Mouse (Mus musculus): Measurements from ENCODE around the gene Pzp.
A peak's percentile ranks its signal among the peaks of the same experiment; 100 is the strongest.

Pzp gene

GRCm38 (mm10) chr6:128479463-128480454, 46.8 kb downstream of the Pzp start:
- peak; percentile 97 to 98 for DNase-seq

GRCm38 (mm10) chr6:128477495-128477894, 49.0 kb downstream of the Pzp start:
- no peak for DNase-seq

GRCm38 (mm10) chr6:128474112-128474511, 52.4 kb downstream of the Pzp start:
- no peak for DNase-seq

GRCm38 (mm10) chr6:128469451-128469850, 57.1 kb downstream of the Pzp start:
- peak; percentile 57 to 58 for DNase-seq

DNA sequence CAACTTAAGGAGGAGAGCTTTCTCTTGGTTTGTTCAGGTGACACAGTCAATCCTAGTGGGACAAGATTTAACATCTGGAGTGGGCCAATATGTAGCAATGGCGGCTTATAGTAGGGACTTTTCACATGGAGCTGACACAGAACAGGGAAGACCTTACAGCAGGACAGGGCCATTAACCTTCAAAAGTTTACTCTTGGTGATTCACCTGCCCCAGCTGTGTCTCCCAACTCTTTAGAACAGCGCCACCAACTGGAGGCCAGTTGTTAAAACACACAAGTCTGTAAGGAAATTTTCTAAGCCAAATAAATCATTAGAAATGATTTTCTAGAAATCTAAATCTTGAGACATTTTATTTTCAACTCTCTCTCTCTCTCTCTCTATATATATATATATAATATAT, 59.2 kb downstream of the Pzp start:
- DNase-seq, result peak; percentile 39 to 42

DNA sequence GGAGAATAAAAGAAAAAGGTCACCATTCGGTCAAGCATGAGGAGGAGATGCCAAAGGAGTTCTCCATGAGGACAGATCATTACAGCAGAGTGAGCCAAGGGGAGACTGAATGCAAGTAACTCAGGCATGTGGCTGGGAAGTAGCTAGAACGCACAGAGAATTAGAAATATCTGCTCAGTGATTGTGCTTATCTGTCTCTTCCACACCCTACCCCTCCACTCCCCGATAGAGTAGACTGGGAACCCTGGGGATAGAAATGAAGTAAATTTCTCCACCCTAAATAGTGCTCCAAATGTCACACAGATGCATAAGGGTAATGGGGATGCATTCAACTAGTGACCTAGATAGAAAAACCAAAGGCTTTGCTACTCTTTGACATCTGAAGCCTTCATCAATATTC, 60.0 kb downstream of the Pzp start:
- no peak for DNase-seq

- no peak for DNase-seq
These were observed 60.5 kb downstream of the Pzp start for GRCm38 (mm10) chr6:128466043-128466442.

GRCm38 (mm10) chr6:128464996-128465395, 61.5 kb downstream of the Pzp start:
- no peak for DNase-seq

DNA sequence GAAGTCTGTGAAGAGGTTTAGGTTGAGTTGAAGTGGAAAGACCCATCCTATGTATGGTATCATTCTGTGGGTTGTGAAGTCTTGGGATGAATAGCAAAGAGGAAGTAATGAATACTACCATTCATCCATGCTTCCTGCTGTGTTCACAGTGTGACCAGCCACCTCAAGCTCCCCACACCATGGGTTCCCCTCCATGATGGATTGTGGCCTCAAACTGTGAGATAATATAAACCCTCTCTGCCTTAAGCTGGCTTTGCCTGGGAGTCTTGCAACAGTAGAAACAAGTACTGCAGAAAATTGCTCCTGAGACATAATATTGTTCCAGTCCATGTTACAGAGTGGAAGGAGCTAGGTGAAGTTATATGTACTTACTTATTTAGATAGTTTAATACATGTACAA, 64.9 kb downstream of the Pzp start:
- DNase-seq, result no peak

DNA sequence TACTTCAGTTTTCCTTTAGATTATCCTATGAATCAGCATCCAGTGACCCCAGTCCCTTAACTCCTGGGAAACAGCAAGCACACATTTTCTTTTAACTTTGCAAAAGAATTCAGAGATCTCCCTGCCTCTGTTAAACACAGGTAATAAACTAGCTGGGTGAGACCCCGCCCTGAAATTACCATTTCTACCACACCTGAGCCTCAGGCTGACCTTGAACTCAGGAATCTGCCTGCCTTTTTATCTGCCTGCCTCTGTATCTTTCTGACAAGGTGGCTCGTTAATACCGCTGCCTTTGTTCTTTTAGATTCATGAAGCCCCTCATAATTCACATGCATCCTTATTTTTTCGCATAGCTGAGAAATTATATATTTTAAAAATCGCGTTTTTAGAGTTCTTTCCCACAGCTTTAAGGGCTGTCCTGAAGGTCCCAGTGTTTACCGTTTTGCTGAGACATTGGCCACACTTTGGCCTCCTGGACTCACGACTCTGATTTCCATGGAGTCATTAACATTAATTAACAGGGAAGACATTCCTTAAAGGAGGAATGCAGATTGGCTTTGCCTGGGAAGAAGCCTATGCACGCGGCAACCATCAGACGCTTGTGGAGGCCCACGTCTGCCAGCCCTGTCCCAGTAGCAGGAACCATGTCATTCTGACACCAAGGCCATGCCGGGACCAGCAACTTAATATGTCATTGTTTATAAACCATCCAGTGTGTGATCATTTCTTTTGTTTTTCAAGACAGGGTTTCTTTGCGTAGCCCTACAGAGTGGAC, 65.6 kb downstream of the Pzp start:
- DNase-seq, result no peak

DNA sequence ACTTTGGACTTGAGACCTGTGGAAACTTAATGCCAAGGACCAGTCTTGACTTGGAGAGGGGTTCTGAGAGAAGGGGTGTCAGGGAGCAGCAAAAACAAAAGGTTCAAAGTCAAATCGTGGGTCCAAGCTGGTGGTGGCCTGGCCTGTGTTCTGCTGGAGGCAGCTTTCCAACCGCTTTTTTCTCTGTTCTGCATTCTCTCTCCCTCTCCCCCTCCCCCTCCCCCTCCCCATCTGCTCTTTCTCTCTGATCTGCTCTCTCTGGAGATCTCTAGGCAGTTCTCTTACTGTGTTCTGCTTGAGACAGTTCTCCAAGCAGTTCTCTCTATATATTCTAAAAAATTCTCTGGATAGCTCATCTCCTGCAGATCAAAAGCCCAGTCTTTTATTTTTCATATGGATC, 66.2 kb downstream of the Pzp start:
- no peak for DNase-seq

DNA sequence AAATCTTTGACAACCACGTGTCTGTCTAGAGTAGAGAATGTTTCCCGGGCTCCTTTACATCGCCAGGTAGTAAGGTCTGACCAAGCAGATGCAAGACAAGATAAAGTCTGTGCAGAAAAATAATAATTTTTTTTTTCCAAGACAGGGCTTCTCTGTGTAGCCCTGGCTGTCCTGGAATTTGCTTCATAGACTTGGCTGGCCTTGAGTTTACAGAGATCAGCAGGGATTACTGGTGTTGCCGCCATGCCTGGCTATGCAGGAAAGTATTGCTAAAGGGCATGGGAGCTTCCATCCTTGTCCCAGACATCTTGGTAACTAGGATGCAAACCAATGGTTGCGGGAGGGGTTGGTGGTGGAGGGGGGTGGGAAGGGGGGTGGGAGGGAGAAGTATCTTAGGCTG, 69.3 kb downstream of the Pzp start:
- no peak for DNase-seq

DNA sequence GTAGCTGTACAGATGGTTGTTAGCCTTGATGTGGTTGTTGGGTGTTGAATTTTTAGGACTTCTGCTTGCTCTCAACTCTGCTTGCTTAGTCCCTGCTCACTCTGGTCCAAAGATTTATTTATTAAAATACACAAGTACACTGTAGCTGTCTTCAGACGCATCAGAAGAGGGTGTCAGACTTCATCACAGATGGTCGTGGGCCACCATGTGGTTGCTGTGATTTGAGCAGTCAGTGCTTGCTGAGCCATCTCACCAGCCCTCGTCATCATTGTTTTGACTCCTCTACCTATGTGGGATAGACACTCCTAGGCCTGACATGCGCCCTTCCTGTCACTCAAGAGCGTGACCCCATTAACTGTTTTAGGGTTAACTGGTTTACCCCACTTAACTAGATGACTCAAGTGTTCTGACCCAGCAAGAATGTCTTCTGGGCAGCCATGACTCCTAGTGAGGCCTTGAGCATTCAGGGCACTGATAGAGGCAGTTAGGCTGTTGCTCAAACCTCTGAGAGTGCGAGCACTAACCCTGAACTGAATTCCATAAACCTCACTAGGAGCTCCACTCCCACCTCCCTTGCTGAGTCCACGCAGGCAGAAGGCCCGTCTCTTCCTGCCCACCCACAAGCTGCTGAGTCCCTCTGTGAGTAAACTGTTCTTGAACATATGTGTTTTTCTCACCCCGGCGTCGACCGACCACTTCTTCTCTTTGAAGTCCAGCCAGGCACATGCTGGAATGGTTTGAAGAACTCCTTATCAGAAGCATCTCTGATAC, 70.5 kb downstream of the Pzp start:
- no peak for DNase-seq

DNA sequence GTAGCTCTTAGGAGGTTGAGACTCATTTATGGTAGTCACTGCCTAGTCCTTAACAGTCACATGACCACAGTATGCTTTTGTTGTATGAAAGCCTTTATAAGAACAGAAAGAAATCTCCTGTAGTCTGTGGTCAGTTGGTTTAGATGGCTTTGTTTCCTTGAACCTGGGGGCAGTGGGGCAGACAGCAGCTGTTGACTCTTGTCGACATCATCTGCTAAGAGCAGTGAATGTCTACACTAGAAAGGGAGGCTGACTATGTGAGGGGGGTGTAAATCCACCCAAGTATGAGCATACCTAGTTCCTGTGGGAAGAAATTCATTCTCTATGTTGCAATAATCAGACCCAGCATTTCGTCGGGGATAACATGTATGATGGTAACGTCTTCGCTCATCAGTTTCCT, 79.5 kb downstream of the Pzp start:
- no peak for DNase-seq

DNA sequence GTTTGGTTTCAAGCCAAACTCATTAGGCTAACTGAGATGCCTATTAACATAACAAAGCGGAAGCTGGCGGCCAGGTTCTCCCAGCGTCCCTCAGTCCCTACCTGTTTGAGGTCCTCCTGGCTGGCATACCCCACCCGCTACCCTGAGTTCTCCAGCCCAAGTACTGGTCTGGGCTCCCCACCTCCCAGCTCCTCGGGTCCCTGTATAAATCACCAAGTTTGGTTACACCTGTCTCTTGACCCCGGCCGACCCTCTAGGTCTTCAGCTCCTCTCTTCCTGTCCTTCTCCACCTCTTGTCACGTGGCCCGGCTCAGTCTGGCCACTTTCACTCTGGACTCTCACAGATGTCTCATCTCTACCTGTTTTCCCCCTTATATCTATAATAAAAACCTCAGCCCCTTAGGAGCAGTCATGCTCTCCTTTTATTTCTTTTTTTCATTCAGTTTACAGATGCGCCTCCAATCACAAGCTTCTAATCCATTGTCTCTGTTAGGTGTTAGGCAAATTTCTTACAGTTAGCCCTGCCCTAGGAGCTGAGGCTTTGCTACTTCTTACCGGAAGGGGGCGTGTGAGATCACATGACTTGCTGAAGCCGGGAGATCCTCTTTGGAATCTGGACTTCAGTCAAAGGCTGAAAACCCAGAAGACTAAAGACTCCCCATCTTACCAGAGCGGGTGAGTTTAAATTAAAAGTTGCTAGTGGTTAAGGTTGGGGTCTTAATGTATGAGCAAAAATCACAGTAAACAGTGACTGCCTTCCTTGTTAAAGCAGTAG, 80.6 kb downstream of the Pzp start:
- peak; percentile 50 to 59 for DNase-seq

DNA sequence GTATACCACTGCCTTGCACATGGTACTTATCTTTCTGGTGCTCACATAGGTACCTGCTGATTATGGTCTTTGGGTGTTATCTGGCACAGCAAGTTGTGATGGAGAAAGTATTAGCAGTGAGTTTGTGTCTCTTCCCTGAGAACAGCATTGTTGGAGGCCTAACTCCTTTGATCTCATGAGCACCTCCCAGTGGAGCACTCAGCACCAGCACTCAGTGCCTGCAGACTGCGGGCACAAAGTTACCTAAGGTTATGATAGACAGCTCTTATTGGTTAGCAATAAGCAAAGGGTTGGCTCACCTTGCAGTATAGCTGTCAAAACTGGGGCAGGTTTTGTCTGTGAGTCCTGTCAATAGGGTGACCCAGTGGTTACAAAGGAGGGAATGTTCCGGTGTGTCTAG, 86.3 kb downstream of the Pzp start:
- no peak for DNase-seq

GRCm38 (mm10) chr6:128438871-128439341, 87.6 kb downstream of the Pzp start:
- no peak for DNase-seq

DNA sequence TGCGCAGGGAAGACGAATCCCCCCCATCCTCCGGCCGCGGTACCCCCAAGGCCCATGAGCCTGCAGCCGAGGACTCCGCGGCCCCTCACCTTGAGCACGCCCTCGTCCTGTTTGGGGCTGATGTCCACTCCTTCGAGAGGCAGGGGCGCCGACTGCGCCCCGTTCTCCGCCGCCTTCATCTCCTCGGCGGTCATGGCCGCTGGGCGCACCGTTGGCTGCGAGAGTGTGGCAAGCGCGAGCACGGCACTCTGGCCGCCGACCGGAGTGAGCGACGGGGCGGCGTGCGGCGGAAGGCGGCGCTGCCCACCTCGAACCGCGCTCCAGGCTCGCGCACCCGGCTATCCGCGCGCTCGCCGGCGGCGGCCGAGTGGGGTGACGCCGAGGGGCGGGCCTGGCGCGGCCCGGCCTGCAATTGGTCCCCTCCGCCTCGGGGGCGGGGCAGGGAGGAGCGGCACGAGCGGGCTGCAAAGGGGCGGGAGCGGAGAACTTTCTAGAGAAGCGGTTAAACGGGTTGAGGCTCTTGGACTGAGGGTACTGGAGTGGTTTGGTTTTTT, 88.1 kb downstream of the Pzp start, which contains the start of gene Fkbp4:
Gene Fkbp4, minus strand, starts transcription at position 361 of the 554 bp plus-strand sequence.
- peak; percentile 95 to 96 for DNase-seq

DNA sequence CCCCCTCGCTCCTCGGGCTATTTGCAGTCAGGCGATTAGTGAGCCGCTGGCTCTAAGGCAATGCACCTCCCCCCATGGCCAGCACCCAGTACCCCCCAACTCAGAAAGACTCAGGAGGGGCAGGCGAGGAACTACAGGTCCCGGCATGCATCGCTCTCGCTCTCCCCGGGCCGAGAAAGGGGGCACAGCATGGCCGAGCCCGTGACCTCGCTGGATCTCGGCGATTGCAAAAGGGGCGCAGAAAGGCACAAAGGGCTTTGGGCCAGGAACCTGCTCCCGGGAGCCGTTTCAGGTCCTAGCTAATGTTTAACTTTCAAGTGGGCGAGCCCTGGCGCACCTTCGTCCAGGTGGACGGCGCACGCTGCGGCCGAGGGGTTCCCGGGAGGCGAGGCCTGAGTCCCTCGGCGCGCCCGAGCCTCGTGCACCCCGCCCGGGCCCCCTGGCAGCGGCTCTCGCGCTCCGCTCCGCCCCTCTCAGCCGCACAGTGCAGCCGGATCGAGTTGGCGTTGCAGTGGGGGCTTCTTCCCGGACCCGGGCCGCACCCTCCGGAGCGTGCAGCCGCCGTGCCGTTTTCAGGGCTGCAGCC, 88.7 kb downstream of the Pzp start:
- peak; percentile 56 to 58 for DNase-seq

DNA sequence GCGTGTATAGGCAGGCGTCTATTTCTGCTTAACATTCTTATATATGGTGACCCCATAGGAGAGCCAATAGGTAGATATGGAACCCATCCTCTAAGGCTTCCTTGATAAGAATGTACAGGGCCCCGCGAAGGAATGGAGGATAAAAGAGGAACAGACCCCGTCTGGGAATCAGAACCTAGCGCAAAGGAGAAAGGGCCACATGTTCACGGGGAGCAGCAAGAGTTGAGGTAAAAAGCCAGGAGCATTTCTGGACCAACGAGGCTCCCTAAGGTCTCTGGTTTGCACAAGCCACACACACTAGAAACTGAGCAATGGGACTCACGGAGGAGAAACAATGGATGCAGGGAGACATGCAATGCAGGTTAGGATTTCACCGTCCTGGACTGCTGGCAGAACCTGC, 89.2 kb downstream of the Pzp start:
- DNase-seq, result no peak

GRCm38 (mm10) chr6:128436356-128437005, 90.0 kb downstream of the Pzp start:
- no peak for DNase-seq

Data from B cell, adult 2 months (primary cell).